Mouse (Mus musculus) liver, adult 2 months (tissue): ENCODE results near the gene Arhgap1. TPM values are rescaled to one million over a fixed set of nuclear protein-coding genes. Genes with fewer than 3 reads are reported as not detected.

Source experiments
- DNase-seq: peaks from one replicate; pipeline ENCODE4 v3.0.0-alpha.2; 2011; ENCODE audit warnings: low read depth, low spot score; ENCODE audit errors: extremely low read depth
- H3K27ac ChIP-seq: fragments of 200-500 bp; replicated peaks from 2 replicates; pipeline ENCODE4 v1.5.1; 2012; ENCODE audit warnings: low read depth, mild to moderate bottlenecking, control low read depth, inconsistent platforms, low read length; ENCODE audit not compliant: insufficient read depth
- H3K27me3 ChIP-seq: fragments of 200-500 bp; 2 replicates; pipeline ENCODE4 v1.6.1; 2012; ENCODE audit warnings: mild to moderate bottlenecking, moderate library complexity, low read length, inconsistent platforms; ENCODE audit not compliant: control insufficient read depth, insufficient read depth
- H3K36me3 ChIP-seq: fragments of 200-500 bp; 2 replicates; pipeline ENCODE4 v1.6.1; 2012; ENCODE audit warnings: low read length, inconsistent platforms; ENCODE audit not compliant: control insufficient read depth, insufficient read depth
- H3K4me1 ChIP-seq: fragments of 200-500 bp; 2 replicates; pipeline ENCODE4 v1.6.1; 2011; ENCODE audit warnings: low read length; ENCODE audit not compliant: control insufficient read depth, insufficient read depth
- H3K4me3 ChIP-seq: fragments of 200-500 bp; 2 replicates; pipeline ENCODE4 v1.5.1; 2011; ENCODE audit warnings: low read depth, mild to moderate bottlenecking, control low read depth, low read length, moderate library complexity; ENCODE audit not compliant: insufficient read depth
- H3K79me2 ChIP-seq: fragments of 200-500 bp; 2 replicates; pipeline ENCODE4 v1.6.1; 2012; ENCODE audit warnings: inconsistent platforms, mild to moderate bottlenecking, low read length, moderate library complexity; ENCODE audit not compliant: control insufficient read depth, insufficient read depth
- H3K9ac ChIP-seq: fragments of 200-500 bp; 2 replicates; pipeline ENCODE4 v1.6.1; 2012; ENCODE audit warnings: low read depth, mild to moderate bottlenecking, control low read depth, inconsistent platforms, low read length
- CTCF ChIP-seq: fragments of 200-500 bp; IDR thresholded peaks from 2 replicates; pipeline ENCODE4 v1.5.1; 2011; ENCODE audit warnings: low read depth, low read length, control low read depth
- POLR2A ChIP-seq: fragments of 200-500 bp; IDR thresholded peaks from 2 replicates; pipeline ENCODE4 v1.6.1; 2011; ENCODE audit warnings: low read length, control low read depth; ENCODE audit not compliant: insufficient read depth; ENCODE audit errors: extremely low read depth
- WGBS: fragments of 180-500 bp; shearing (Covaris S2); methylation state at CpG from one replicate; pipeline ENCODE4 v1.1.7; 2018; 5-methylcytosine and 5-hydroxymethylcytosine counted together
- polyA plus RNA-seq: library from polyadenylated mRNA; depleted of rRNA; stranded (reverse); fragments of >200 nt; gene quantifications from 2 replicates; pipeline ENCODE4 v1.2.3, GENCODE M21; 2012
- total RNA-seq: library from RNA; depleted of rRNA; stranded (reverse); fragments of >200 nt; gene quantifications from 2 replicates; pipeline ENCODE4 v1.2.3, GENCODE M21; 2014

Gene Arhgap1
- total and polyA plus RNA-seq, 2 experiments: 6.5 to 18.7 TPM

- Histone ChIP-seq H3K4me3 (no peak overlapping the region), H3K36me3 (peaks cover 30% of the 10 kb centered on the region; the same call in 1 of the 2 replicates), H3K27me3 (no peaks in the 10 kb centered on the region), H3K79me2 (no peaks in the 10 kb centered on the region; the same call in 1 of the 2 replicates), H3K9ac (no peak overlapping the region), H3K4me1 (peaks cover 4% of the 10 kb centered on the region; the same call in 1 of the 2 replicates), H3K27ac (no peak overlapping the region)
- no peak for TF ChIP-seq CTCF
- WGBS: 79% methylated on average over 6 of the region's 6 CpGs
- DNase-seq: no peak
These were observed 6.2 kb downstream of the Arhgap1 start for GRCm38 (mm10) chr2:91655827-91656226.

GRCm38 (mm10) chr2:91656774-91657173, 7.1 kb downstream of the Arhgap1 start:
- DNase-seq: no peak
- 71% methylated on average over 8 of the region's 8 CpGs for WGBS
- no peak overlapping the region for H3K27ac ChIP-seq
- no peaks in the 10 kb centered on the region for H3K27me3 ChIP-seq
- no peak for TF ChIP-seq POLR2A
- peak; percentile 41; the same call in 1 of the 2 replicates for TF ChIP-seq CTCF
- H3K36me3 ChIP-seq: peaks cover 30% of the 10 kb centered on the region; the same call in 1 of the 2 replicates
- peaks cover 2% of the 10 kb centered on the region; the same call in 1 of the 2 replicates for H3K4me1 ChIP-seq
- H3K9ac ChIP-seq: no peak overlapping the region
- no peak overlapping the region for H3K4me3 ChIP-seq
- H3K79me2 ChIP-seq: no peaks in the 10 kb centered on the region; the same call in 1 of the 2 replicates

GRCm38 (mm10) chr2:91659657-91660056, 10.0 kb downstream of the Arhgap1 start:
- Histone ChIP-seq H3K36me3 (peaks cover 38% of the 10 kb centered on the region; the same call in 1 of the 2 replicates), H3K27ac (no peak overlapping the region), H3K4me1 (peaks cover 2% of the 10 kb centered on the region; the same call in 1 of the 2 replicates), H3K27me3 (no peaks in the 10 kb centered on the region), H3K79me2 (peaks cover 3% of the 10 kb centered on the region), H3K9ac (no peak overlapping the region), H3K4me3 (no peak overlapping the region)
- 94% methylated on average over 8 of the region's 8 CpGs for WGBS
- no peak for DNase-seq
- TF ChIP-seq POLR2A (no peak), CTCF (no peak)

GRCm38 (mm10) chr2:91660981-91661380, 11.3 kb downstream of the Arhgap1 start:
- no peak overlapping the region for H3K9ac ChIP-seq
- peaks cover 2% of the 10 kb centered on the region; the same call in 1 of the 2 replicates for H3K4me1 ChIP-seq
- DNase-seq: peak; percentile 78
- H3K27ac ChIP-seq: 0 out of 2 replicates have a peak overlapping the region, but pooled peaks have one; percentile 25
- no peaks in the 10 kb centered on the region for H3K27me3 ChIP-seq
- TF ChIP-seq POLR2A: no peak
- TF ChIP-seq CTCF: no peak; the same call in 1 of the 2 replicates
- H3K36me3 ChIP-seq: peaks cover 29% of the 10 kb centered on the region; the same call in 1 of the 2 replicates
- 27% methylated on average over 6 of the region's 6 CpGs for WGBS
- H3K79me2 ChIP-seq: peaks cover 3% of the 10 kb centered on the region
- H3K4me3 ChIP-seq: no peak overlapping the region

DNA sequence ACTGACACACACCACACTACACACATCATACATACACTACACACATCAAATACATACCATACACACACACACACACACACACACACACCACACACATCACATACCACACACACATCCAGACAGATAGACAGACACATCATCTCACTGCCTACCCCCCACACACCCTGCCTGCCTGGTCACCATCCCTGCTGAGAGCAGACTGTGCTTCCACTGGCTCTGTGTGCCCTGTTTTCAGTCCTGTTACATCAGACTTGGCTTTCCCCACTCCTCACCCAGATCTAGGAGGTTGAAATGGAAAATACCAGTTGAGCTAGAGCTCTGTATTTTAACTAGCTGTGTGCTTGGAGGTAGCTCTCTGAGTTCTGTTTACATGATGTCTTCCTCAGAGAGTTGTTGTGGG, 15.1 kb downstream of the Arhgap1 start:
- H3K36me3 ChIP-seq: peaks cover 21% of the 10 kb centered on the region; the same call in 1 of the 2 replicates
- peaks cover 3% of the 10 kb centered on the region; the same call in 1 of the 2 replicates for H3K79me2 ChIP-seq
- H3K27me3 ChIP-seq: no peaks in the 10 kb centered on the region
- no peak for DNase-seq
- no peak overlapping the region for H3K27ac ChIP-seq
- no peak overlapping the region for H3K9ac ChIP-seq
- TF ChIP-seq CTCF (no peak), POLR2A (no peak)
- peaks cover 2% of the 10 kb centered on the region; the same call in 1 of the 2 replicates for H3K4me1 ChIP-seq
- H3K4me3 ChIP-seq: no peak overlapping the region

DNA sequence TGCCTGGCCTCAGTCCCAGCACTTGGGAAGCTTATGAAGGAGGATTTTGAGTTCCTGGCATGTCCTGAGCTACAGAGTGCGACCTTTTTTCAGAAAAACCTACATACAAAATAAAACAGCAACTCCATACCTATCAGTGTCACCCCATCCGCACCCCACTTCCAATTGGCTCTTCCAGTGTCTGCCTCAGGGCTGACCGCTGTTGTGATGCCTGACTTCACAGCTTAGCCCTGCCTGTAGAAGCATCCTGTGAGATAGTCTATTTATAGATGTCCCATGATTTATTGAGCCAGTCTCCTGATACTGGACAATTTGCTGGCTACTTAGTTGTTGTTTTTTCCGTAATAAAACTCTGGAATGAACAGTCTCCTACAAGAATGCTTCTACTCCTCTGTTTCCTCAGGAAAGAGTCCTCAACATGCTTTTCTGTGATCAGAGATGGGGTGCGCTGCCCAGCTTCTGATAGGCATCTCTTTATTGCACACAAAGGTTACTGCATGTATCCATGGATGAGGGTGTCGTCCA, 16.8 kb downstream of the Arhgap1 start:
- WGBS: 81% methylated on average over 6 of the region's 6 CpGs
- TF ChIP-seq POLR2A (no peak), CTCF (no peak)
- Histone ChIP-seq H3K79me2 (peaks cover 3% of the 10 kb centered on the region; the same call in 1 of the 2 replicates), H3K4me3 (no peak overlapping the region), H3K27me3 (no peaks in the 10 kb centered on the region), H3K36me3 (peaks cover 24% of the 10 kb centered on the region; the same call in 1 of the 2 replicates), H3K4me1 (no peaks in the 10 kb centered on the region), H3K27ac (no peak overlapping the region), H3K9ac (no peak overlapping the region)
- DNase-seq: no peak
